Mouse (Mus musculus) 3T3-L1 (cell line): Measurements from ENCODE around the gene Itpr2.

ENCODE experiments used
- DNase-seq: peaks from one replicate; pipeline ENCODE4 v3.0.0-alpha.2; 2015; ENCODE audit warnings: low read depth, low spot score

The Itpr2 gene

DNA sequence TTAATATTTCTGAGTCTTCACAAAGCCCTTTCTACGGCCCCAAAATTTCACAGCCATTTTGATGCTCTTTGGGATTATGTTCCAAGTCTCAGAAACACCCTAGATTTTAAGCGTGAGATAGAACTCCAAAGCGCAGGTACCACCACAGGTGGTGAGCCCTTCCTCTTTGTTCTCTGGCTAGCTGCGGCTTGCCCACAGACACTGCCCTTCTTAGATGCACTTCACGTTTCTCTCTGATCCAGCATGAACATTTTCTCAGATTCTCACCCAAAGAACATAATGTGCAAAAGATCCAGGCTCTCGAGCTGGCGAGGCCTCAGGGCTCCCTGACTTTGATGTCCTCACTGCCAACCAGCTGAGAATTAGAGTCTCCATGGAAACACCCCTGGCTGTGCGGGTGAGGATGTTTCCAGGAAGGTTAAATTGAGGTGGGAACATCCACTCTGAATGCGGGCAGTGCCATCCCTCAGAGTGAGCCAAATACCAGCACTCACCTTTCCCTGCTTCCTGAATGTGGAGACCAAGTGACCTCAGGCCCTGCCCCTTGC lies 149.7 kb downstream of the Itpr2 start:
- no peak for DNase-seq

- no peak for DNase-seq
Measured at GRCm38 (mm10) chr6:146351816-146352215, 150.2 kb downstream of the Itpr2 start.

- DNase-seq = no peak
Measured at GRCm38 (mm10) chr6:146347568-146347967, 154.5 kb downstream of the Itpr2 start.

DNA sequence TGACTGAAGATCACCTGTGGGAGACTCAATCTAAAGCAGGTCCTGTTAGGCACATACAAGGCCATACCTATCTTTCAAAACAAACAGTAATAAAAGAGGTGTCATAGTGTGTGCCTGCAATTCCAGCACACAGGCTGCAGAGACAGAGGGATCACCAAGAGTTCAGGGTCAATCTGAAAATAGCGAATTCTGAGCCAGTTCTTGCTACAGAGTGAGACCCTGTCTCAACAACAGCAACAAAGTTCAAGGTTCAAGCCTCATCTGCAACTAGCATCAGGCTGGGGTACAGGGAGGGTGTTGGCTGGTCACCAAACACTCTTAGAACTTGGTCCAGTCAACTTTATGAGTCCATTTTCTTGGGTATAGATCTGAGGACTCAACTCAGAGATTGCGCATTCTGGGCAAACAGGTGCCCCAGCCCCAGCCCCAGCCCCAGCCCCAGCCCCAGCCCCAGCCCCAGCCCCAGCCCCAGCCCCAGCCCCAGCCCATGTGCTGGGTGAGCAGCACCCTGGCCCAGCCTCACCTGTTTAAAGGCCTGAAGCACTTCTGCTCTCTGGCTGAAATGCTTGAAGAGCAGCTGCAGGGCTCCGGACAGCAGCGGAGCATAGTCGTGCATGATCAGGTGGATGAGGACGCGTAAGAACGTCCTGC lies 155.4 kb downstream of the Itpr2 start:
- no peak for DNase-seq

DNA sequence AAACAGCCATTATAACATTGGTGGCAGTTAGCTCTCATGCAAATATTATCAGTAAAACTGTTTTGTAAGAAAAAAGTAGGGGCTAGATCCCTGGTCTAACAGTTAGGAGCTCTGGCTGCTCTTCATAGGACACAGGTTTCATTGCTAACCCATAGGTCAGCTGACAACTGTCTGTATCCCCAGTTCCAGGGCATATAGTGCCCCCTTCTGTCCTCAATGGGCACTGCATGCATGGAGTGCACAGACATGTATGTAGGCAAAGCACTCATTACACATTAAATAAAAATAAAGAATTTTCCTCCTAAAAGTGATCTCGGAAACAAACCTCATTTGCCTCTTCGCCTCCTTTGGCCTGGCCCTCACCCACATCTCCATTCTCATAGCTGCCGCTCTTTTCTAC lies 157.3 kb downstream of the Itpr2 start:
- DNase-seq = peak; percentile 62

DNA sequence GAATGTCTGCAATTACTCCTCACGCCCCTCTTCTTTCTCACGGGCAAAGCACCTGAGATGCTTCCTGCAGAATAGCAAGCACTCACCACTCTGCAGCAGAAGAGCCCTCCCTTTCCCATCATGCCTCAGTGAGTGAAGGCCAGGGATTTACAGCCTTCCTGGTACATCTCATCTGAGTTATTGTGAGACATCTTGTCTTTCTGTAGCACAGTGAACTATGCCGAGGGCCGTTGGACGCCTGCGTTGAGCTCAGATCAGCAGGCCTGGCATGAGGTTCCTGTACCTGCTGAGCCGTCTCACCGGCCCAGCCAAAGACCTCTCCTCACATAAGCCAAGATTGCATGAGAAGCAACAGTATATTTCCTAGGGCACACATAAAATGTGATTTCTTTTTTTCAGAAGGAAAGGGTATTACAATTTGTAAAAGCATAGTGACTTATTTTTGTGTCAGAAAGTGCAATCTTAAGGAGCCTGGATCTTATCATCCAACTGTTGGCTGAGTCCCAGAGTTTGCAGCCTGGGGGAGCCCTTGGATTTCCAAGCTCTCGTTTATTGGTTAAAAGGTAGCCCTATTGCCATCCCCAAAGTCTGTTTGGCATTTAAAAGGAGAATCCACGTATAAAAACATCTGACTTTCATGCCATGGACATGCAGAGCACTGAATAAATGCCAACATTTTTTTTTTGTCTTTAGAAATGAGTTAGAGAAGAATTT lies 158.2 kb downstream of the Itpr2 start:
- DNase-seq = no peak

- no peak for DNase-seq
Measured at GRCm38 (mm10) chr6:146342995-146343394, 159.0 kb downstream of the Itpr2 start.

GRCm38 (mm10) chr6:146341934-146342333 lies 160.1 kb downstream of the Itpr2 start:
- no peak for DNase-seq

GRCm38 (mm10) chr6:146341413-146341812 lies 160.6 kb downstream of the Itpr2 start:
- no peak for DNase-seq

DNA sequence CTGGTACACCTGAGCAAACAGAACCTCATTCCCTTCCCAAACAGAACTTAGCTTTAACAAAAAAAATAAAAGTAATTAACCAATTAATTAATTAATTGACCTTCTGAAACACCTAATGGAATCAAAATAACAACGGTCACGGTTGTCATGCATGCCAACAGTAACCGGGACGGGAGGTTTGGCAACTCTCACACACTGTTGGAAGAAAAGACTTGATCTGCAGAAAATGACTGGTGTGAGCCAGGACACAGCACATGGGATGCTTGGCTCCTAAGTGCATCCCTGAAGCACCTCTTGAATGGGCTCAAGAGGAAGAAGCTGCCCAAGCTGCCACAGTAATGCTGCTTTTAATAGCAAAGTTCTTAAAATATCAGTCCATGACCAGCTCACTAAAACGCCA lies 161.1 kb downstream of the Itpr2 start:
- DNase-seq = no peak

- peak; percentile 55 for DNase-seq
Measured at GRCm38 (mm10) chr6:146339779-146340178, 162.2 kb downstream of the Itpr2 start.

GRCm38 (mm10) chr6:146337237-146337636 lies 164.8 kb downstream of the Itpr2 start:
- DNase-seq = no peak

DNA sequence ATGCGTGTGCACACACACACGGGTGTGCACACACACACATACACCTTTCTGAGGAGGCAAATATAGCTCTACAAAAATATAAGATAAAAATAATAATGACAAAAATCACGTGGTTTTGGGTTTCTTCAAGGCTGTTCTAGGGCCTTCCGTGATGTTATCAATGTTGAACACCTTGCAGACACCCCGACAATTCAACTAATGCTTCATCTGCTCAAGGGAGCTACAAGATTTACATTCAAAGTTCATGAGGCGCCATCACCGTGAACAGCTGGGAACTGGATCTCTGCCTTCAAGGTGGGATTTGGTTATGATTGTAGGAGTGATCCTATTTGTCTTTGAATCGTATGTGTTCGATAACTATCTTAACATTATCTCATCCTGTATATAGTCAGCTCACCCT lies 166.8 kb downstream of the Itpr2 start:
- no peak for DNase-seq

DNA sequence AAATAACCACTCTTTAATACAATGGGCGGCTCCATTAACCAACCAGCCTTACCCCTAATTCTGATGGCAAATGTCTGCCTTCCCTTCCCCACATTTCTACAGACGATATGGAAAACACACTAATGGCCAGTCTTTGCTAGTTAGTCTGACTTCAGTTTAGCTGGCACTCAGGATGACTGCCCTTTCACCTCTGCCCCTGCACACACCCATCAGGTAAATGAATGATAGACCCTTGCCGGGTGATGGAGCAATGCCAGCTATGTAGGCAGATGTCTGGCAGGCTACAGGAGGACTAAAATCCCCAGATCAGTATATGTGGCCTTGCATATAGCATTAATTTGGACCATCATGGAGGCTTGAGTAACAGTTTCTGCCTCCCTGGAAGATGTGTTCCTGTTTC lies 168.5 kb downstream of the Itpr2 start:
- no peak for DNase-seq

DNA sequence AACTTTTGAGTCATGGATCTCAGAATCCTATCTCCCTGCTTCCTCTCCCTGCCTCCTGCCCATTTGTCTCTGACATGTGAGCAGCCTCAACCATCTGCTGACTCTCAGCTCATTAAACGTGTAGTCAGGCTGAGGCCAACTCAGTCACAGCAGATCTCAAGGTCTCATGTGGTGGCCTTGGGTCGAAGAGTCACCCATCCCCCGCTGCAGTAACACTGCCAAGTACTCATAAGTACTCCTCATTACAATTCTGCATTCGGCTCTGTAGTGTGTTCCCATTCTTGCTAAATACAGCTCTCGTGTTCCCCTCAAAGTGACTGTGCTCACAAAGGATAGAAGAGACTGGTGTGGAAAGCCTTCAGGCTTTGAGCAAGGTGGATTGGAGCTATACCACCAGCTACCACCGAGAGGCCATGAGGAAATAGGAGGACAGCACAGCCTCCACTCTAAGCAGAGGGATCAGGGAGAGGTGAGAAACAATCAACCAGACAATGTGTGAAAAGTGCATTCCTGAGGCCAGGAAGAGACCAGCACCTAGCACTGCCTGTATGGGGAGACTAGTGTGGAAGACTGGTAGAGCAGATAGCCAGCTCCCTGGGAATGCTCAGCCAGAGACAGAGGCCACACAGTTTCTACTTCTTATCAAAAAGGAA lies 170.9 kb downstream of the Itpr2 start:
- no peak for DNase-seq

- DNase-seq = no peak
Measured at GRCm38 (mm10) chr6:146329079-146329478, 172.9 kb downstream of the Itpr2 start.

DNA sequence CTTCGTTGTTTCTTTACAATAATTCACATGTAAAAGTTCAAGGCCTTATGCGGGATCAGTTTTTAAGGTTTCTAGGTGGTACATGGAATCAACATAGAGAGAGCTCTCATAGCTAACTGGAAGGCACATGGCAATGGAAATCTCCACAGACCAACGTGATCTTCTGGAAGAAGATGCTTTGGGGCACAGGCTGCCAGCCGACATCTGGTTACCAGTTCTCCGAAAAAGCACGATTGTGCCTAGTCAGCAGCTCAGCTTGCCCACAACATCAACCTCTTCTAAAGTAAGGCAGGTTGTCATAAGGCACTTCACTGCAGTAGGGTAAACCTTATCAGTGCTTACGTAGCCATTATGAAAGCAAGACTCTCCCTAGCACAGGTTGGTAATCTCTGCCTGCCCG lies 175.4 kb downstream of the Itpr2 start:
- no peak for DNase-seq

- DNase-seq = peak; percentile 81
Measured at GRCm38 (mm10) chr6:146324541-146325204, 177.3 kb downstream of the Itpr2 start.

- DNase-seq = no peak
Measured at GRCm38 (mm10) chr6:146322555-146322954, 179.5 kb downstream of the Itpr2 start.

- DNase-seq = no peak
Measured at GRCm38 (mm10) chr6:146321951-146322350, 180.1 kb downstream of the Itpr2 start.

DNA sequence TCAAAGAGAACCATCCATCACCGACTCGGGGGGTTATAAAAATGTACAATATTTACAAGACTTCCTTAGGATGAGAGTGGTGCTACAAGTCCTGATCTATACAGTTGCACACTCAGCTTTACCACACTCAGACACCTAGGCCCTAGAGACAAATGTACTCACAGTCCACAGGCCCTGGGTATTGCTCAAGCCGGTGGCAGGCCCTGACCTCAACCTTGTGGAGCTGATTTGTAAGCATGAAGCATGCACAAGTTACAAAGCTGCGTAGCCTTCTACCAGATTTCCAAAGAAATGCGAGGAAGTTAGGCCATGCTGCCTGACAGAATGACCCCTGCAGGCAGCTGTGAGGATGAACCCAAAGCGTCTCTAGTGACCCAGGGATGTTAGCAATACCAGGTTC lies 185.6 kb downstream of the Itpr2 start:
- no peak for DNase-seq

GRCm38 (mm10) chr6:146315153-146315552 lies 186.9 kb downstream of the Itpr2 start:
- DNase-seq = no peak
